Mouse (Mus musculus) NIH3T3 (cell line): ENCODE measurements around the gene Slc27a3.

Experiments
- DNase-seq: peaks from one replicate; pipeline ENCODE4 v3.0.0-alpha.2; 2012; ENCODE audit warnings: low read depth

The Slc27a3 gene

DNA sequence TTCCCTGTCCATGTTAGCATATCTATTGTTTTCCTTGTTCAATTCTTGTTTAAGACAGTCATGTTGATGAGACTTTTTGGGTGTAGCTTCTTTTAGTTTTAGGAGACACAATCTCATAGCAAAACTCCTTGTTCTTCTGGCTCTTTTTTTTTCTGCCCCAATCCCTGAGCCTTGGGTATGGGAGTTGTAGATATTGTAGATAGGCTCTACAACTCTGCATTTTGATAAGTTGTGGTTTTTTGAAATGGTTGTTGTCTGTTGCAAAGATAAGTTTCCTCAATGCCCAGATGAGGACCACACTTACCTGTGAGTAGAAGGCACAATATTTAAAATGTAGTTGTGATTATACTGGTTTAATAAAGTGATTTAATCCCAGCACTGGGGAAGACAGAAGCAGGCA lies 49.6 kb downstream of the Slc27a3 start:
- no peak for DNase-seq

DNA sequence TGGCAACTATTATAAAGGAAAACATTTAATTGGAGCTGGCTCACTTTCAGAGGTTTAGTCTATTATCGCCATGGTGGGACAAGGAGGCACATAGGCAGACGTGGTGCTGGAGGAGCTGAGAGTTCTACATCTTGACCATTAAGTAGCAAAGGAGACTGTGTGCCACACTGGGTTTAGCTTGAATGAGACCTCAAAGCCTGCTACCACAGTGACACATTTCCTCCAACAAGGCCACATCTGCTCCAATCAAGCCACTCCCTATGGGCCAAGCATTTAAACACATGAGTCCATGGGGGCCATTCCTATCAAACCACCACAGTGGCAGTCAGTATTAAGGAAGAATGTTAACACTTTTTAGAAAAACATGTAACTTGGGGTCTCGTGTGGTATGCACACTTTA lies 51.5 kb downstream of the Slc27a3 start:
- no peak for DNase-seq

DNA sequence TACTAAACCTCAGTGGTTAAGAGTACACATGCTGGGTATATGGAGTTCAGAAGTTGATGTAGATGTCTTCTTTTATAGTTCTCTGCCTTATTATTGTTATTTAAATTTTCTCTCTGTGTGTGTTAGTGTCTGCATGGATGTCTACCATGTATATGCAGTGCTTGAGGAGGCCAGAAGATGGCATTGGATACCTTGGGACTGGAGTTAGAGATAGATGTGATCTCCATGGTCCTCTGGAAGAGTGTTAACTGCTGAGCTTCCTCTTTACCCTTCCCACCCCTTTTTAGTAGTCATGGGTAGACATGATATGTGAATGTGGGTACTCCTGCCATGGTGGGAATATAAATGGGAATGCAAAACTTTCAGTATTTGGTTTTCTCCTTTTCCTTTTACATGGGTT lies 54.2 kb downstream of the Slc27a3 start:
- no peak for DNase-seq
